Mouse (Mus musculus): ENCODE measurements at regions not wholly inside any gene's neighbourhood (a gene's known extent, or its start where the extent isn't known, plus 50 kb on each side); places are given as distances from the start of the nearest gene placed in this dataset.

- TF ChIP-seq CTCF (IDR thresholded peaks at IDR 0.05; ENCODE audit: borderline replicate concordance, extremely low read depth, insufficient read depth, insufficient read length) = no peak
- TF ChIP-seq POLR2A (IDR thresholded peaks at IDR 0.05; ENCODE audit: borderline replicate concordance, extremely low read depth, insufficient read depth, insufficient read length, poor library complexity, severe bottlenecking) = no peak
These were observed 168.0 kb upstream of the Sall1 start for GRCm38 (mm10) chr8:89211931-89212330.
